Mouse (Mus musculus) liver, embryonic 11.5 days (tissue): Measurements from ENCODE around the gene Clec18a. TPM values are rescaled to one million over a fixed set of nuclear protein-coding genes. Genes with fewer than 3 reads are reported as not detected.
"Not testable (repeated sequence)": the region's sequence is repeated elsewhere in the genome, so short reads cannot be mapped to it uniquely, and the experiment has no call there.

Experiments
- ATAC-seq: fragments of 200-750 bp; cut with Nextera tagmentation; replicated peaks from 2 replicates; pipeline ENCODE4 v1.8.0; 2017; ENCODE audit warnings: moderate number of reproducible peaks, mild to moderate bottlenecking, moderate TSS enrichment, moderate library complexity; ENCODE audit not compliant: low FRiP score
- DNase-seq: peaks from one replicate; pipeline ENCODE4 v3.0.0-alpha.2; 2017; ENCODE audit warnings: low spot score
- H3K27ac ChIP-seq: fragments of 300-500 bp; sonication (generic); 2 replicates; pipeline ENCODE4 v1.5.1; 2014; ENCODE audit warnings: mild to moderate bottlenecking, low read depth, low read length, control low read depth
- H3K27me3 ChIP-seq: fragments of 300-500 bp; sonication (generic); replicated peaks from 2 replicates; pipeline ENCODE4 v1.6.1; 2014; ENCODE audit warnings: low read length, mixed read lengths; ENCODE audit not compliant: control insufficient read depth, insufficient read depth
- H3K36me3 ChIP-seq: fragments of 300-500 bp; sonication (generic); 2 replicates; pipeline ENCODE4 v1.6.1; 2014; ENCODE audit warnings: mild to moderate bottlenecking, low read length, moderate library complexity, mixed read lengths; ENCODE audit not compliant: control insufficient read depth, insufficient read depth
- H3K4me1 ChIP-seq: fragments of 300-500 bp; sonication (generic); replicated peaks from 2 replicates; pipeline ENCODE4 v1.6.1; 2014; ENCODE audit warnings: low read length, mixed read lengths; ENCODE audit not compliant: control insufficient read depth, insufficient read depth
- H3K4me2 ChIP-seq: fragments of 300-500 bp; sonication (generic); 2 replicates; pipeline ENCODE4 v1.6.1; 2014; ENCODE audit warnings: mild to moderate bottlenecking, control low read depth, moderate library complexity
- H3K4me3 ChIP-seq: fragments of 300-500 bp; sonication (generic); 2 replicates; pipeline ENCODE4 v1.5.1; 2014; ENCODE audit warnings: low read depth, low read length, control low read depth
- H3K9ac ChIP-seq: fragments of 300-500 bp; sonication (generic); 2 replicates; pipeline ENCODE4 v1.6.1; 2014; ENCODE audit warnings: low read depth, low read length, control low read depth
- H3K9me3 ChIP-seq: fragments of 300-500 bp; sonication (generic); 2 replicates; pipeline ENCODE4 v1.6.1; 2016; ENCODE audit warnings: low read length, inconsistent platforms, mixed read lengths; ENCODE audit not compliant: control insufficient read depth
- WGBS: fragments of 180-500 bp; shearing (Covaris S2); extraction: QIAGEN DNeasy Blood & Tissue Kit; methylation state at CpG from one replicate; pipeline ENCODE4 v1.1.7; 2014; 5-methylcytosine and 5-hydroxymethylcytosine counted together
- polyA plus RNA-seq: library from polyadenylated mRNA; unstranded; fragments of >200 nt; fragmentation: Nextera tagmentation; extraction: Ambion mirVana; gene quantifications from 2 replicates; pipeline ENCODE4 v1.2.1, GENCODE M21; 2014

The Clec18a gene
- not detected in 2 replicates for polyA plus RNA-seq

DNA sequence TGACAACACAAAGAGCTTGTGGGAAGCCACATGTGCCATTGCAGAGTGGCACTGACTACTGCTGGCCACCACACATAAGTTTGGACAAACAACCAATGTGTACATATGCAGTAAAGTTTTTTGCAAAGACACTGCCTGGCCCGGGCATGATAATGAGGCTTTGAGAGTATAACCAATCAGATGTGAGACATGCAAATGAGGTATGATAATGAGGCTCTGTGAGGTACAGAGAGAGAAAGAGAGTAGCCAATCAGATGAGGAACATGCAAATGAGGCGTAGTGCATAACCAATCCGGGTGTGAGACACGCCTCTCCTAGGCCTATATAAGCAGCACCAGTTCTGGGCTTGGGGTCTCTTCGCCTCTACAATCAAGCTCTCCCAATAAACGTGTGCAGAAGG lies at the start of gene Clec18a:
Gene Clec18a, minus strand, starts transcription at position 101 of the 400 bp plus-strand sequence.
- H3K4me3 ChIP-seq, ATAC-seq, H3K9ac ChIP-seq, DNase-seq, H3K9me3 ChIP-seq, H3K4me1 ChIP-seq, H3K27ac ChIP-seq, H3K36me3 ChIP-seq, H3K4me2 ChIP-seq, H3K27me3 ChIP-seq: not testable (repeated sequence)
- 89% methylated on average over 4 of the region's 6 CpGs for whole genome bisulfite sequencing

DNA sequence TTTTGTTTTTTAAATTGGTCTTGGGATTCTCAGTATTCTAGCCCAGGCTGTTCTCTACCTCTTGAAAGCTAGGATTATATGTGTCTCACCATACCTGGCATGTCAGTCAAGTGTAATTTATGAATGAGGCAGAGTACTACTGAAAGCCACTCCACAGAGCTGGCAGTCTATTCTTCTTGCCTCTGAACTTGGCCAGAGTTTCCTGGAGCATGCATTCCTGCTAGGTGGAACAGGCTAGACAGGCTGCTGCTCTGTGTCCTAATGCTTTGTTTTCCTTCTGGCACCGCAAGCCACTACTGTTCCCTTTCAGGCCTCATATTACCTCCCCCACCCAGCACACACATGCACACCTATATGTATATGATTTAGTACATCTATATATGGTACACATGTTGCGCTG lies 38.5 kb upstream of the Clec18a start:
- WGBS: 95% methylated on average over 2 of the region's 2 CpGs
- H3K4me1 ChIP-seq: no peaks in the 10 kb centered on the region
- no peak overlapping the region for H3K4me2 ChIP-seq
- H3K36me3 ChIP-seq: peaks cover 9% of the 10 kb centered on the region
- H3K4me3 ChIP-seq: no peak overlapping the region
- H3K9me3 ChIP-seq: no peaks in the 10 kb centered on the region
- no peaks in the 10 kb centered on the region for H3K27me3 ChIP-seq
- DNase-seq (no peak), ATAC-seq (no peak)
- H3K9ac ChIP-seq: no peak overlapping the region
- no peak overlapping the region for H3K27ac ChIP-seq

DNA sequence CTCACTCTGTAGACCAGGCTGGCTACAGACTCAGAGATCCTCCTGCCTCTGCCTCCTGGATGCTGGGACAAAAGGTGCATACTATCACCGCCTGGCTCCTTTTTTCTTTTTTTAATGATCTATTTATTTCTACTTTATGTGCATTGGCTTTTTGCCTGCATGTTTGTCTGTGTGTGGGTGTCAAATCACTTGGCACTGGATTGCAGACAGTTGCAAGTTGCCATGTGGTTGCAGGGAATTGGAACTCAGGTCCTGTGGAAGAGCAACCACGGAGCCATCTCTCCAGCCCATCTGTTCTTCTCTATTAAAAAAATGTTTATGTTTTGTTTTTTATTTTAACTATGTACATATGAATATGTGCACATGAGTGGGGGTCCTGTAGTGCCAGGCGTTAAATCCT lies 27.3 kb upstream of the Clec18a start:
- Histone ChIP-seq H3K27ac (no peak overlapping the region), H3K9me3 (no peaks in the 10 kb centered on the region), H3K4me1 (no peaks in the 10 kb centered on the region), H3K4me3 (no peak overlapping the region), H3K36me3 (peaks cover 15% of the 10 kb centered on the region), H3K27me3 (no peaks in the 10 kb centered on the region), H3K4me2 (no peak overlapping the region), H3K9ac (no peak overlapping the region)
- 92% methylated on average over 3 of the region's 3 CpGs for WGBS
- no peak for DNase-seq
- no peak for ATAC-seq

- ATAC-seq (no peak), DNase-seq (no peak)
- Histone ChIP-seq H3K4me3 (no peak overlapping the region), H3K27me3 (no peaks in the 10 kb centered on the region), H3K27ac (no peak overlapping the region), H3K9ac (no peak overlapping the region), H3K9me3 (no peaks in the 10 kb centered on the region), H3K4me1 (no peaks in the 10 kb centered on the region), H3K36me3 (peaks cover 10% of the 10 kb centered on the region; the same call in 1 of the 2 replicates), H3K4me2 (no peak overlapping the region)
- 91% methylated on average over 5 of the region's 5 CpGs for WGBS
These were observed 22.7 kb upstream of the Clec18a start for GRCm38 (mm10) chr8:111114891-111115290.

- H3K9ac ChIP-seq: peak overlapping the region; percentile 66
- ATAC-seq (peak; percentile 75), DNase-seq (peak; percentile 58)
- under 1% methylated on average over 47 of the region's 69 CpGs for WGBS
- H3K4me3 ChIP-seq: peak overlapping the region; percentile 72
- H3K27ac ChIP-seq, H3K9me3 ChIP-seq, H3K27me3 ChIP-seq, H3K36me3 ChIP-seq, H3K4me1 ChIP-seq: not testable (repeated sequence)
- H3K4me2 ChIP-seq: peak overlapping the region; percentile 76
These were observed 2.6 kb upstream of the Clec18a start for GRCm38 (mm10) chr8:111094719-111095302.

DNA sequence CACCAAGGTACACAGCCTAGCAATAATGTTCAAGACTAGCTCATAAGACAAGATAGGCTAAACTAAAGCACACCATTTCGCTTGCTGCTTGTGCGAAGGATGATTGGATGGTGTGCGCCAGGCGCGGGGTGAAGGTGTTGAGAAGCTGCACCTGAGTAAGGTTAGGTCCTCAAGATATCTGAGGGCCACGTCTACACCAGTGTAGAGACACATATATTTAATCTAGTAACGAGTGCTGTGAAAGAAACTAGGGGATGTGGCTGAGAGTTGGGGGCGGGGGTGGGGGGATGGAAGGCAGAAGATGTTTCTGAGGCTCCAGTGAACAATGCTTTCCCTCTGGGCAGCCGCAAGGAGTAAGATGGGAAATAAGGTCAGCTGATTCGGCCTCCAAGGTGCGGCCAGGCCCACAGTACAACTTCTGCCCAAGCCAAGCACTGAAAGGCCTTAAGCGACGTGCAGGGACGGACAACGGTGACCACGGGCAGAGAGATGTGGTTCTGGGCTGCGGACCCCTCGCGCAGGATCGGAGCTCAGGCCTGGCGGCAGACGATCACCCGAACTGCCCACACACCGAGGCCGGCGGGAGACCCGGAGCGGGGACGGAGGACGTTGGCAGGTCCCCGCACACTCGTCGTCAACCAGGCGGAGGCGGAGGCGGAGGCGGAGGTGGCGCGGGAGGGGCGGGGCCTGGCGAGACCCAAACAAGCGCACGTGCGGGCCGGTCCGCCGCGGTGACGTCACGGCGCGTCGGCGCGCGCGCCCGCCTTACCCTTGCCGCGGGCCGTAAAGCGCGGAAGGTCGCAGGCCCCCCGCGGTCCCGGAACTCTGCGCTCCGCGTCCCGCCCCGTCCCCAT lies 1.9 kb upstream of the Clec18a start, which contains the start of gene Pdpr:
Gene Pdpr, plus strand, starts transcription at position 766 of the 854 bp plus-strand sequence.
- ATAC-seq (peak; percentile 88), DNase-seq (peak; percentile 88)
- 6% methylated on average over 58 of the region's 72 CpGs for WGBS
- no peaks in the 10 kb centered on the region for H3K36me3 ChIP-seq
- peak within 1 kb of the TSS; percentile 66 for H3K9ac ChIP-seq
- H3K27me3 ChIP-seq: no peaks in the 10 kb centered on the region
- H3K4me3 ChIP-seq: peak within 1 kb of the TSS; percentile 72
- H3K4me1 ChIP-seq: peaks cover 9% of the 10 kb centered on the region
- no peak within 1 kb of the TSS for H3K27ac ChIP-seq
- H3K9me3 ChIP-seq: no peaks in the 10 kb centered on the region
- H3K4me2 ChIP-seq: peak within 1 kb of the TSS; percentile 94

GRCm38 (mm10) chr8:111091706-111092105 lies 520 bp downstream of the Clec18a start:
- no peak overlapping the region for H3K9ac ChIP-seq
- no peak overlapping the region for H3K27ac ChIP-seq
- no peak for ATAC-seq
- no peaks in the 10 kb centered on the region for H3K27me3 ChIP-seq
- no peaks in the 10 kb centered on the region for H3K36me3 ChIP-seq
- H3K9me3 ChIP-seq: no peaks in the 10 kb centered on the region
- no peak overlapping the region for H3K4me3 ChIP-seq
- 83% methylated on average over 7 of the region's 7 CpGs for WGBS
- no peak overlapping the region for H3K4me2 ChIP-seq
- no peak for DNase-seq
- peaks cover 9% of the 10 kb centered on the region for H3K4me1 ChIP-seq

- H3K4me2 ChIP-seq: no peak overlapping the region
- ATAC-seq (no peak), DNase-seq (peak; percentile 56)
- peaks cover 4% of the 10 kb centered on the region for H3K4me1 ChIP-seq
- no peaks in the 10 kb centered on the region for H3K9me3 ChIP-seq
- H3K36me3 ChIP-seq: no peaks in the 10 kb centered on the region
- H3K9ac ChIP-seq: no peak overlapping the region
- H3K27me3 ChIP-seq: no peaks in the 10 kb centered on the region
- no peak overlapping the region for H3K27ac ChIP-seq
- H3K4me3 ChIP-seq: no peak overlapping the region
- WGBS: 2% methylated on average over 2 of the region's 2 CpGs
These were observed 2.1 kb downstream of the Clec18a start for GRCm38 (mm10) chr8:111090126-111090525.
